Comparison of ENCODE assay signal across 11 mouse cellular contexts in the genomic region with DNA sequence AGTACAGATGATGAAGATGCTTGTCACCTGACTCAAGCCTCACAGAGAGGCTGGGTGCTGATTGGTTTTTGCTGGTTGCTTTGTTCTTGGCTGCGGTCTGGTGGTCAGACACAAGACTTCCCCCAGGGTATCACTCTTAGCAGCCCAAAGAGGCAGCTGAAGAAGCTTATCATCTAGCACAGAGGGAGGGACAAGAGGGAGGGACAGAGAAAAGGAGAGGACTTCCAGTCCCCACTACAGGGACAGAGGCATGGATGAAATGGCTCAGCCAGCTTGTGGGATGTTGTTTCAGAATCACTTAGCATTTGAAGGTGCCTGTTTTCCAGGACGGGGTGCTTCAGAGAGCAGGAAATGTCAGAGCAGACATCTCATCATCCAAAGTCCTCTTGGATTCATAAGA. TPM values are rescaled to one million over a fixed set of nuclear protein-coding genes. Genes with fewer than 3 reads are reported as not detected.
DNase-seq lines count a peak whose midpoint lies in the region; ATAC-seq and TF ChIP-seq lines count a peak whose summit lies in the region.
"Had no signal": no experiment of that assay in that cellular context is flagged by ENCODE, and none has a peak within 500 bp of the region (broad histone marks: within the 10 kb centered on the region; RNA-seq: fewer than 3 reads in every experiment).

No protein-coding gene starts in this region.

- 39% methylated on average over 2 of the region's 2 CpGs for WGBS in lung, embryonic 15.5 days
- 30% methylated on average over 2 of the region's 2 CpGs for WGBS in embryonic facial prominence, embryonic 14.5 days
- 39% methylated on average over 2 of the region's 2 CpGs for WGBS in limb, embryonic 12.5 days

- no peak for DNase-seq in lung, postnatal 25 days (ENCODE audit: low spot score)
- DNase-seq in CH12.LX (ENCODE audit: extremely low read depth): peak; percentile 9
- DNase-seq in embryonic facial prominence, embryonic 14.5 days (ENCODE audit: low spot score): no peak
- no peak for DNase-seq in left cerebral cortex, adult 9 months (ENCODE audit: low spot score in 2 of 2)

- TF ChIP-seq POLR2A in CH12.LX (IDR thresholded peaks at IDR 0.05; ENCODE audit: low read depth, low read length): no peak

- in situ Hi-C loops in CH12.LX (cut with MboI; ENCODE audit: low pct_ligation_motif_present, low pct_unique_long_range_greater_than_20kb, low sequenced_read_pairs): loop anchor here (5.0 to 25.0 kb wide), 2 partner anchors 154 to 359 kb away; a partner anchor contains a TSS

- H3K9ac ChIP-seq in lung, embryonic 15.5 days: no peak overlapping the region
- no peak overlapping the region for H3K9ac ChIP-seq in CH12.LX (ENCODE audit: insufficient read depth, low read depth)
- no peak overlapping the region for H3K9ac ChIP-seq in embryonic facial prominence, embryonic 14.5 days (ENCODE audit: low read depth, low read length)
- H3K9ac ChIP-seq in limb, embryonic 12.5 days (replicated peaks): no peak overlapping the region
- H3K9ac ChIP-seq: limb, embryonic 15.5 days; neural tube, embryonic 12.5 days had no signal

- peaks cover 6% of the 10 kb centered on the region; the same call in 1 of the 2 replicates for H3K27me3 ChIP-seq in lung, embryonic 15.5 days
- H3K27me3 ChIP-seq in CH12.LX (replicated peaks): peaks cover 34% of the 10 kb centered on the region
- no peaks in the 10 kb centered on the region; the same call in 1 of the 2 replicates for H3K27me3 ChIP-seq in embryonic facial prominence, embryonic 14.5 days (replicated peaks; ENCODE audit: control insufficient read depth, insufficient read depth, low read length)
- H3K27me3 ChIP-seq in limb, embryonic 12.5 days: no peaks in the 10 kb centered on the region

- H3K27ac ChIP-seq in lung, embryonic 15.5 days: peak overlapping the region; percentile 34
- no peak overlapping the region for H3K27ac ChIP-seq in CH12.LX (ENCODE audit: insufficient read depth, low read depth)
- no peak overlapping the region for H3K27ac ChIP-seq in embryonic facial prominence, embryonic 14.5 days (replicated peaks; ENCODE audit: low read depth, low read length)
- H3K27ac ChIP-seq in limb, embryonic 12.5 days: peak overlapping the region; percentile 92; the same call in 1 of the 2 replicates
- H3K27ac ChIP-seq: limb, embryonic 15.5 days had no signal

- TF ChIP-seq EP300 in CH12.LX (IDR thresholded peaks at IDR 0.05; ENCODE audit: low read length): no peak

- H3K9me3 ChIP-seq in lung, embryonic 15.5 days: no peaks in the 10 kb centered on the region
- no peaks in the 10 kb centered on the region for H3K9me3 ChIP-seq in CH12.LX (replicated peaks; ENCODE audit: low read length)
- H3K9me3 ChIP-seq in embryonic facial prominence, embryonic 14.5 days (ENCODE audit: control insufficient read depth, low read length): no peaks in the 10 kb centered on the region
- H3K9me3 ChIP-seq in limb, embryonic 12.5 days: no peaks in the 10 kb centered on the region
- H3K9me3 ChIP-seq: limb, embryonic 15.5 days; neural tube, embryonic 12.5 days had no signal

- H3K4me2 ChIP-seq in lung, embryonic 15.5 days: no peak overlapping the region
- no peak overlapping the region for H3K4me2 ChIP-seq in CH12.LX (ENCODE audit: insufficient read depth, low read depth, poor library complexity, severe bottlenecking)
- 0 out of 2 replicates have a peak overlapping the region, but pooled peaks have one; percentile 16 for H3K4me2 ChIP-seq in embryonic facial prominence, embryonic 14.5 days (ENCODE audit: low read depth, low read length)
- peak overlapping the region; percentile 61; the same call in 1 of the 2 replicates for H3K4me2 ChIP-seq in limb, embryonic 12.5 days

- no peaks in the 10 kb centered on the region for H3K36me3 ChIP-seq in lung, embryonic 15.5 days
- H3K36me3 ChIP-seq in CH12.LX (replicated peaks in 1 of 2; ENCODE audit: control insufficient read depth in 1 of 2, insufficient read depth in 1 of 2, low read length in 1 of 2): no peaks in the 10 kb centered on the region
- H3K36me3 ChIP-seq in embryonic facial prominence, embryonic 14.5 days (ENCODE audit: control insufficient read depth, insufficient read depth, low read length): no peaks in the 10 kb centered on the region
- H3K36me3 ChIP-seq in limb, embryonic 12.5 days: no peaks in the 10 kb centered on the region
- H3K36me3 ChIP-seq: limb, embryonic 15.5 days; neural tube, embryonic 12.5 days had no signal

- H3K4me3 ChIP-seq in lung, embryonic 15.5 days: no peak overlapping the region
- H3K4me3 ChIP-seq in CH12.LX (replicated peaks in 1 of 3; ENCODE audit: low read depth in 2 of 3, low read length in 2 of 3, poor library complexity in 1 of 3): no peak overlapping the region
- no peak overlapping the region for H3K4me3 ChIP-seq in embryonic facial prominence, embryonic 14.5 days (ENCODE audit: low read depth, low read length)
- H3K4me3 ChIP-seq in limb, embryonic 12.5 days (replicated peaks): no peak overlapping the region
- H3K4me3 ChIP-seq: limb, embryonic 15.5 days; neural tube, embryonic 12.5 days had no signal

- TF ChIP-seq RAD21 in CH12.LX (IDR thresholded peaks at IDR 0.05; ENCODE audit: low read depth, low read length): no peak

- ATAC-seq in lung, embryonic 15.5 days (ENCODE audit: borderline replicate concordance, extremely low read depth, low FRiP score, low TSS enrichment): no peak
- no peak for ATAC-seq in embryonic facial prominence, embryonic 14.5 days (ENCODE audit: low read depth)
- no peak for ATAC-seq in limb, embryonic 12.5 days (ENCODE audit: insufficient number of reproducible peaks, insufficient read depth, low FRiP score, low TSS enrichment, low read depth)
- no peak for ATAC-seq in megakaryocyte progenitor cell, adult 5-6 weeks (replicated peaks; ENCODE audit: poor library complexity)

- peaks cover 42% of the 10 kb centered on the region for H3K4me1 ChIP-seq in lung, embryonic 15.5 days
- H3K4me1 ChIP-seq in CH12.LX (ENCODE audit: control insufficient read depth in 1 of 2, insufficient read depth in 2 of 2): peaks cover 0 to 27% of the 10 kb centered on the region in 2 experiments; a peak in 3 of 4 replicates
- peaks cover 27% of the 10 kb centered on the region for H3K4me1 ChIP-seq in embryonic facial prominence, embryonic 14.5 days (ENCODE audit: control insufficient read depth, insufficient read depth, low read length)
- H3K4me1 ChIP-seq in limb, embryonic 12.5 days (replicated peaks): peaks cover 85% of the 10 kb centered on the region

- dilution Hi-C loops in CH12.LX (cut with MboI; ENCODE audit: extremely low pct_ligation_motif_present, extremely low pct_unique_long_range_greater_than_20kb, low sequenced_read_pairs): no loop called here

- no peaks in the 10 kb centered on the region for H3K79me2 ChIP-seq in CH12.LX (replicated peaks; ENCODE audit: control insufficient read depth, extremely low read depth, insufficient read depth, poor library complexity, severe bottlenecking)

- TF ChIP-seq CTCF in CH12.LX (conservative IDR thresholded peaks at IDR 0.05 in 1 of 2, IDR thresholded peaks at IDR 0.05 in 1 of 2; ENCODE audit: low read depth in 2 of 2, low read length in 2 of 2): no peak

TF ChIP-seq in CH12.LX, 34 proteins besides CTCF, POLR2A, EP300 and RAD21 (continues in another document):
- TF ChIP-seq JUND (conservative IDR thresholded peaks at IDR 0.05; ENCODE audit: low read depth, low read length): no peak
- no peak for TF ChIP-seq MXI1 (IDR thresholded peaks at IDR 0.05; ENCODE audit: low read depth, low read length)
- TF ChIP-seq ZKSCAN1 (IDR thresholded peaks at IDR 0.05; ENCODE audit: borderline replicate concordance, low read depth, low read length): no peak
- TF ChIP-seq UBTF (IDR thresholded peaks at IDR 0.05; ENCODE audit: low read depth, low read length): no peak
- TF ChIP-seq NRF1 (IDR thresholded peaks at IDR 0.05; ENCODE audit: low read depth, low read length): no peak
- TF ChIP-seq SMC3 (IDR thresholded peaks at IDR 0.05; ENCODE audit: low read depth, low read length): no peak
- no peak for TF ChIP-seq ZNF384 (IDR thresholded peaks at IDR 0.05; ENCODE audit: low read depth, low read length)
- TF ChIP-seq TCF12 (IDR thresholded peaks at IDR 0.05; ENCODE audit: low read depth, low read length): no peak
- no peak for TF ChIP-seq MAFK (IDR thresholded peaks at IDR 0.05; ENCODE audit: insufficient replicate concordance, low read length)
- TF ChIP-seq USF2 (conservative IDR thresholded peaks at IDR 0.05; ENCODE audit: low read depth, low read length): no peak
- no peak for TF ChIP-seq E2F4 (IDR thresholded peaks at IDR 0.05; ENCODE audit: insufficient replicate concordance, low read depth, low read length)

RNA-seq across cellular contexts. Expression of a gene that starts 0.9 kb away (rescaled TPM):
- 20.5 and 27.4 TPM in 2 replicates for polyA plus RNA-seq in lung, embryonic 15.5 days (2015; fragmentation: Nextera tagmentation; extraction: Ambion mirVana)
- total RNA-seq in CH12.LX (2012; rRNA removed): 0.13 TPM in 1 of 2 replicates, not detected in the other
- total RNA-seq in CH12.LX (2014; rRNA removed): not detected in 2 replicates
- not detected in 2 replicates for polyA plus RNA-seq in CH12.LX (2012; ENCODE audit: insufficient read length, low read depth)
- 4.6 and 8.0 TPM in 2 replicates for polyA plus RNA-seq in embryonic facial prominence, embryonic 14.5 days (2014; fragmentation: Nextera tagmentation; extraction: Ambion mirVana)
- 11.8 and 12.3 TPM in 2 replicates for polyA plus RNA-seq in limb, embryonic 12.5 days (2016; fragmentation: Nextera tagmentation; extraction: Ambion mirVana)
- not detected in 2 replicates for total RNA-seq in megakaryocyte progenitor cell, adult 5-6 weeks (2015)
- total RNA-seq in megakaryocyte progenitor cell, adult 5-6 weeks (2017): not detected in 2 replicates

RNA-seq across cellular contexts. Expression of a gene that starts 6.3 kb away (rescaled TPM):
- polyA plus RNA-seq in lung, embryonic 15.5 days (2015; fragmentation: Nextera tagmentation; extraction: Ambion mirVana): 0.49 and 0.76 TPM in 2 replicates
- not detected in 2 replicates for total RNA-seq in CH12.LX (2012; rRNA removed)
- not detected in 2 replicates for total RNA-seq in CH12.LX (2014; rRNA removed)
- not detected in 2 replicates for polyA plus RNA-seq in CH12.LX (2012; ENCODE audit: insufficient read length, low read depth)
- 90.3 and 111 TPM in 2 replicates for polyA plus RNA-seq in embryonic facial prominence, embryonic 14.5 days (2014; fragmentation: Nextera tagmentation; extraction: Ambion mirVana)
- polyA plus RNA-seq in limb, embryonic 12.5 days (2016; fragmentation: Nextera tagmentation; extraction: Ambion mirVana): 16.9 and 24.6 TPM in 2 replicates
- not detected in 2 replicates for total RNA-seq in megakaryocyte progenitor cell, adult 5-6 weeks (2015)
- not detected in 2 replicates for total RNA-seq in megakaryocyte progenitor cell, adult 5-6 weeks (2017)
- total RNA-seq: adrenal gland, postnatal 25 days; heart, postnatal 36 days had no signal

RNA-seq across cellular contexts. Expression of a gene that starts 50.5 kb away (rescaled TPM):
- polyA plus RNA-seq in lung, embryonic 15.5 days (2015; fragmentation: Nextera tagmentation; extraction: Ambion mirVana): 0.48 and 0.77 TPM in 2 replicates
- total RNA-seq in CH12.LX (2012; rRNA removed) (49.8 and 55.9 TPM in 2 replicates), CH12.LX (2014; rRNA removed) (37.3 and 43.3 TPM in 2 replicates)
- 17.1 and 22.1 TPM in 2 replicates for polyA plus RNA-seq in CH12.LX (2012; ENCODE audit: insufficient read length, low read depth)
- polyA plus RNA-seq in embryonic facial prominence, embryonic 14.5 days (2014; fragmentation: Nextera tagmentation; extraction: Ambion mirVana): 0.63 and 1.4 TPM in 2 replicates
- polyA plus RNA-seq in limb, embryonic 12.5 days (2016; fragmentation: Nextera tagmentation; extraction: Ambion mirVana): 1.5 and 1.8 TPM in 2 replicates
- total RNA-seq in megakaryocyte progenitor cell, adult 5-6 weeks (2015): 2.7 and 2.9 TPM in 2 replicates
- total RNA-seq in megakaryocyte progenitor cell, adult 5-6 weeks (2017): 4.6 and 6.7 TPM in 2 replicates

Comparison
In these comparisons a context has a peak if more than half of its experiments do, and no peak if none do; other contexts are left out.
1. H3K27ac ChIP-seq: peak in lung, embryonic 15.5 days (single experiment) and limb, embryonic 12.5 days (single experiment); none in CH12.LX (single experiment) and embryonic facial prominence, embryonic 14.5 days (single experiment).
2. H3K4me2 ChIP-seq: peak in embryonic facial prominence, embryonic 14.5 days (single experiment) and limb, embryonic 12.5 days (single experiment); none in lung, embryonic 15.5 days (single experiment) and CH12.LX (single experiment).
3. RNA of a gene that starts 6.3 kb away (polyA plus RNA-seq): 90.3 to 111 TPM in embryonic facial prominence, embryonic 14.5 days and 16.9 to 24.6 TPM in limb, embryonic 12.5 days; 0.49 to 0.76 TPM in lung, embryonic 15.5 days and not detected in CH12.LX; every median in the first group is over 10 times any median in the second.